Mouse (Mus musculus): ENCODE measurements at regions not wholly inside any gene's neighbourhood (a gene's known extent, or its start where the extent isn't known, plus 50 kb on each side); places are given as distances from the start of the nearest gene placed in this dataset.

DNA sequence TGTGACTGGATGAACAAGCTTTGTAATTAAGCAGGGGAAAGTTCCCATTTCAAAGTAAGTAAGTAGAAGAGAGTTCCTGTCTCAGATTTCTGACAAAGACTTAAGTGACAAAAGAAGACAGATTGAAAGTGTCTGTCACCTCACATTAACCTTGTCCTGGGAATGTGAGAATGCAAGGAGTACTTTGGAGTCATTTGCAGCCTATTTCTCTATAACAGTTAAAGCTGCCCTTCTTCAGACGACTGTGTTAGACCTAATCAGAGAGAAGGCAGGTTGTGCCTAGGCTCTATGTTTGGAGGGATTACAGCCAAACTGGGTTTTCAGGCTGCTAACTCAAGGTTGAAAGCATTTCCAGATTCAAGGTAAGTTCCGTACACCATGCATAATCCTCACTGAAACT lies 446.5 kb downstream of the Pdgfc start:
- ATAC-seq (replicated peaks; ENCODE audit: insufficient number of reproducible peaks, low FRiP score, low TSS enrichment, poor library complexity, severe bottlenecking) = no peak

DNA sequence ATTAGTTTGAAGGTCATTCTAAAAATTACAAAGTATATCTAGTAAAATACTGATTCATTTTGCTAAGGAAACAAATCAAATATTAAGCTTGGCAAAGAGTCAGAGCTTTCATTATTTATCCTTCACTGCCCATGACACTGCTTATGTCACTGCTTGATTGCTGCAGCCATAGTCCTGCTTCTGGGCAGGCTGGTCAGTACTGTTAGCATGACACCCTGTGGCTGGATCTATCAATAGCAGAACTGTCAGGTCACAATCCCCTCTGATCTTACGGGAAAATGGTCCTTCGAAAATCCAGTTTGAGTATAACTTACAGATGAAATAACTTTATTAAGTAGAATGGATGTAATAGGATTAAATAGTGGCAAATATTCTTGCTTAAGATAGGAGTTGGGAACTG lies 447.1 kb downstream of the Pdgfc start:
- ATAC-seq (replicated peaks; ENCODE audit: insufficient number of reproducible peaks, low FRiP score, low TSS enrichment, poor library complexity, severe bottlenecking) = no peak

DNA sequence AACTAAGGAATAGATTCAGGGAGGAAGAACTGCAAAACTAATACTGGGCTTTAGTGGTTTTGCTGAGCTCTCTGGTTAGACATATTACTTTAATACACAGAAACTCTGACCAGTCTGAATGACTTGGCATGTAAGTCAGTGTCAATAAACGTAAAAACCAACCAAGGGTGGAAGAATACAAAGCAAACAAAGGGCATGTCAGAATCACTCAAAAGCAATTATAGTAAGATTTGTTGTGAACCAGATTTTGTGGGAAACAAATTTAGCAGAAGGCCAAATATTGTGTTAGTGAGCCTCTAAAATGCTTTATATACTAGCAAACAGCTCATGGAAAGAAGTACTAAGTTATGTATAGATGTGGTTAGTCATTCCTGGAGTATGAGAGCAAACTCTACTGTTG lies 427.1 kb upstream of the Ctso start:
- ATAC-seq (replicated peaks; ENCODE audit: insufficient number of reproducible peaks, low FRiP score, low TSS enrichment, poor library complexity, severe bottlenecking) = no peak

DNA sequence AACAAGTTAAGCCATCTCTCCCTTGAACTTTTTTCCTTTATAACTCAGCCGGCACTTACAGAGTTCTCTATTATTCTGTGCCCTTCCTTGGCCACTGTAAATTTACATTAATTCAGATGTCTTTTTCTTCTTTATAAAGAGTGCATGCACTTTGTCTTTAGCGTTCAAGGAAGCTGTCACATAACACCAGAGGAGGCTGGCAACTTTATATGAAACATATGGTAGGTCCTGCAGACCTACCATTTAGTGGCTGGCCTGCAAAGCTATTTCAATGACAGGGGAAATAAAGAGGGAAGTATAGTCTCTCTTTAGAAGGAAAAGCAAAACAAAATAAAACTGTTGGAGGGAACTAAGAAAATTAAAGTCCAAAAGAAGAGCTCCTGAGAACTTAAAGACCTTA lies 423.8 kb upstream of the Ctso start:
- no peak for ATAC-seq (replicated peaks; ENCODE audit: insufficient number of reproducible peaks, low FRiP score, low TSS enrichment, poor library complexity, severe bottlenecking)

DNA sequence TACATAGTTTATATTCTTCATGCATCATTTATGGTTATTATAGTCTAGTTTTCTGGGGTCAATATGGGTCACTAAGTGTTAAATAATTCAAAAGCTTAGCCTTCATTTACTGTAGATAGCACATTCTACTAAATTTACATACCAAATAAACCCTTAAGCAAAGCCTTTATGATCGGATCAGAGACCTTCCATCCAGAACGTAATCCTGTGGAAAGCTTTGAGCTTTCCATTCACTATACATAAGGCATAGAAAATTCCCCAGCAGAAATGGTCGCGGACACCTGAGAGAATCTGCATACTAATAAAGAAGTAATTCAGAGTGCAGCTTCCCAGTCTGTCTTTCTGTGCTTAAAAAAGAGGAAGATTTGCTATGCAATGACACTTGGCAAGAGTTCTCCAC lies 410.6 kb upstream of the Ctso start:
- no peak for ATAC-seq (replicated peaks; ENCODE audit: insufficient number of reproducible peaks, low FRiP score, low TSS enrichment, poor library complexity, severe bottlenecking)

DNA sequence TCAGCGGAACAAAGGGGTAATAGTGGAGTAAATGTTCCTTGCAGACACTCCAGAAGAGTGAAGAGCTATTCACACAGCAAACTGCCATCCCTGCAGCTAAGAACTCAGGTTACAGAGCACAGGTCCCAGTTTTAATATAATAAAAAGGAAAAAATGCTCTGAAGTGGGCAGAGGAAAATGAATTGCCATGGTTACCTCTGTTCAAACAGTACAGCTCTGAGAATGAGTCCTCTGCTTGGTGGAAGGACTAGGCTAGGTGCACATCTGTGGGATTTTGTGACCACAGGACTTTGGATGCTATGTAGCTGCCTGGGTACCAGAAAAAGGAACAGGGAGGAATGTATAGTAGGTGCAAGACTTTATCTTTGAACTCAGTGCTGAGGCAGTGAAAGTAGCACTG lies 401.5 kb upstream of the Ctso start:
- ATAC-seq (replicated peaks; ENCODE audit: insufficient number of reproducible peaks, low FRiP score, low TSS enrichment, poor library complexity, severe bottlenecking) = no peak

DNA sequence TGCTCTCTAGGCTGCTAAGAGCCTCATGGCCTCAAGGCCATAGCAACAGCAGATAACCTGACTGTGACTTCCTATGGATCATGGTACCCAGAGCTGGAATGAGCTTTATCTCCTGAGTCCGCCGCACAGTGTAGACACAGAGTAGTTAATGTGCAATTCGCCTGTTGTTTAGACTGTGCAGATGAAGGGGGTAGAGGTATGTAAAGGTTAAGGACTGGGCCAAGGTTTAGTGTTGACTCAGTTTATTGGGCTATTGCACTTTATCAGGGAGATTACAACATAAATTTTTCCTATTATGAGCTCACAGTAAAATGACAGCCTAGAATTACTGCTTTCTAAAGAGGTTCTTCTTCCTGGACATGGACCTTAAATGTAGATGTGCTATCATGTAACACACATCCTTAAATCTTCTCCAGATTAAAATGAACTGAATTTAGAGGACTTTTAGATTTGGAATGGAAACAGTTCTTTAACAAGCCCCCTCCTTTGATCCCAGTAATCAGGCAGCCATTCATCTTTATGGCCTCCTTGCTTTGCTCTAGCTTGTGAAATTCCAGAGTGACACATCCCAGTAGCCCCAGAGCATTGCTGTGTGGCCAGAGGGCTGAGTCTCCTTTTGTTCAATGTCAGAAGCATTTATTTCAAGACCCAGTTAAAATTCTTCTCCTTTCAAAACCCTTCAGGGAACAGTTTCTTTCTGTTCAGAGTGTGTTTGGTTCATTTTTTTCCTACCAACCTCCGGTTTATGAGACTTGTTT lies 396.8 kb upstream of the Ctso start:
- ATAC-seq (replicated peaks; ENCODE audit: insufficient number of reproducible peaks, low FRiP score, low TSS enrichment, poor library complexity, severe bottlenecking) = no peak

DNA sequence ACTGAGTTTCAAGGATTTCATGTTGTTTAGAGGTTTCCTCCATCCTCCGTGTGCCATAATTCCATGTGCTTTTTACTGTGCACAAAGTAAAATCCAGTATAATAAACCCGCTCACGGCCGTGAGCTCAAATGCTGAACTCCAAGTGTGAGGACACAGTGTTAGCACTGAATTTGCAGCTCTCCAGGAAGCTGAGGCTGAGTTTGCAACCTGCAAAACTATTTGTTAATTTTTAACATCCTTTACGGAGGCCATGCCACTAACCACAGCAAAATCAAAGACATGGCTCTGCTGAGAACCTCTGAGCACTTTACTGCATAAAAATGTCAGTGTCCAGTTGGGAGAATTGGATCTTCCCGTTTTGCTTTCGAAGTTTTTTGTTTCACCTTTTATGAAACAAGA lies 377.6 kb upstream of the Ctso start:
- no peak for ATAC-seq (replicated peaks; ENCODE audit: insufficient number of reproducible peaks, low FRiP score, low TSS enrichment, poor library complexity, severe bottlenecking)

DNA sequence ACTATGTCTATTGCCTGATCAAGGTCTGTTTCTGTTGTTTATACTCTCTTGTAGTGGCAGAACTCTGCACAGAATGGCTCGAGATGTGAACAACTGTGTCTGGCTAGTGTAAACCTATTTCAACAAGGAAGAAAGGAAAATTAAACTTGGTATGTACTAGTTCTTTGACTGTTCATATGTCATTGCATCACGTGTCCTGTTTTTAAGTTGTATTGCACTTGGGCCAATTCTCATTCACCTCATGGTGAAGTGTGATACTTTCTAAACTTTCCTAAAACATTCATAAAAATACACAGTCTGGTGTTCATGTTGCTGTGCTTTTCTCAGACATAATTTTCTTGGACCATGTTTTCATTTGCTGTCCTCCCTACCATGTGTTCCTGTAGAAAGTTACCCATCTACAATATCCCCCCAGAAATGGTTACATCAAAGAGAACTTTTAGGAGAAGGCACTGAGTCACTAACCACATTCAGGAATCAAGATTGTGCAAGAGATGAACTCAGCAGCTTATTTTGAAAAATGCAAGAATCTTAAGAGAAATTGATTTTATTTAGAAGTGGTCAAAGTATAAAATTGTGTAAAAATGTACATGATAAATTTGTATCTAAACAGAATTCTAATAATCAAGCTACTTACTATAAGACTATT lies 369.7 kb upstream of the Ctso start:
- no peak for ATAC-seq (replicated peaks; ENCODE audit: insufficient number of reproducible peaks, low FRiP score, low TSS enrichment, poor library complexity, severe bottlenecking)

DNA sequence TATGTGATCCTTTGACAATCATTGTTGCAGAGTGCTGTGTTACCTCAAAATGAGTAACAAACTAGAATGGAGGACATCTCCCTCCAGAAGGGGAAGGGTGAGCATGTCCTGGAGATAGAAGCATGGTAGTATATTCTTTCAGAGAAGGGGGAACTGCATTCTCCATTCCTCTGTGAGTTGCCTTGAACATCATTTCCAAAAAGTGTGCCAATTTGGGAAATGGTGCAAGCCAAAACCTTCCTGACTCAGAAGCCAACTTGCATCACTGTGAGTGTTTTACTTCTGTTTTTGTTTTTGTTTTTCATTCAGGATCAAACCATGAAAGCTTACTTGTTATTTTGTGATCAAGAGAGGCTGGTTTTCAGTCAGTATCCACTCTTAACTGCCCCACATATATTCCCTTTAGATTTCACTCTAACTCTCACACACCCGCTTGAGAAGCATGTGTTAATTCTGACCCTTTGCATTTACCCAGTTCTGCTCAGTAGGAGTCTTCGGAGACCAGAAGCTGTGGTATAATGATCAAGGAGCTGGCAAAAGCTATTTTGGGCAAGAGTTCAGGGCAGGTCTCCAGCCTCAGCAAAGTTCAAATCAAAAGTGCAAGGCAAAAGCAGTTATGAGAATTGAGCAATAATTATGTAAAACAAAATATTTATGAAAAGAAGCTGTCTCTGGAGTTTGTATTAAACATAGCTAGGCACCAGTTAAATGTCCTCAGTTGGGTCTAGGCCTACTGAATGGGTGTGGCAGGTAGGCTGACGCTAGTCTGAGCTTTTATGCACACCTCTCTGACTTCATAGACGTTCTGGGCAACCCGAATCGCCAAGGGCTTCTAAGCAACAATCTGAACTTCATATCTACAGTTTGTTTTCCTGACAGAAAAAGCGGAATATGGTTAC lies 368.3 kb upstream of the Ctso start:
- ATAC-seq (replicated peaks; ENCODE audit: insufficient number of reproducible peaks, low FRiP score, low TSS enrichment, poor library complexity, severe bottlenecking) = no peak

DNA sequence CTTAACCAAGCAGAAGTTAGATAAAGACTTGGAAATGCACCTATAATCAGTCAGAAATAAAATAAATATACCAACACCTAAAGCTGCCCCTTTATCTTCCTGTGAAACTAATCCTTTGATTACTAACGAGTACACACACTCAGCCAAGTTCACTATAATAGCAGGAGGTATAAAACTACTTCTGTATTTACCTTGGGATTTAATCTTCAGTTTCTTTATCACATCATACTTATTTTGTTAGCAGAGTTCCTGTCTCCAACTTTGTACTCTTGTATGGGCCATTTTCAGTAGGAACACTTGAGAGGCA lies 367.7 kb upstream of the Ctso start:
- no peak for ATAC-seq (replicated peaks; ENCODE audit: insufficient number of reproducible peaks, low FRiP score, low TSS enrichment, poor library complexity, severe bottlenecking)

DNA sequence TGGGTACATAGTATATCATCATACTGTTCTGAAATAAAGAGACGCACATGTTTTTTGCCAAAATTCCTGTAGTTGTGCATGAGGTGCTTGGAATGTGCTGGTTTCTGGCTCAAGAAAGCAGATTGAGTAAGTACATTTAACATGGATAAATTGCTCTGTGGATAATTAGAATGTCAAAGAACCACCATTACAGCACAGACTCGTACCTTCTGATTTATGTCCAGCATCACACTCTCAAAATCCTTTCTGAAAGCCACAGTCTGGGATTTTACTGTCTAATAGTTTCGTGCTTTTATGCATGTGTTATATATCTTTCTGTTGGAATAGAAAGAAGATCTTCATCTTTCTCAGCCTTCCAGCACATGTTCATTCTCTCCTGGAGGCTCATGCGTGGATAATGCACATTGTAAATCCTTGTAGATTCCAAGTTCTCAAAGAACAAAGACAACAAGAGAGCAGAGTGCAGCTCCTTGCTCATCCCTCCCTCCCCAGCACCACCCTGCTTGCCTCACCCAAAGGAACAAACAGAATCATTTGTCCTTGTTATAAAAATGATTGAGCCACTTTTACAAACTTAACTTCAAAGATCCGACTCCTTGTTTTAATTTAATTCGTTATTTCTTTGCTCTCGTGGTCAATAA lies 348.9 kb upstream of the Ctso start:
- ATAC-seq (replicated peaks; ENCODE audit: insufficient number of reproducible peaks, low FRiP score, low TSS enrichment, poor library complexity, severe bottlenecking) = no peak

DNA sequence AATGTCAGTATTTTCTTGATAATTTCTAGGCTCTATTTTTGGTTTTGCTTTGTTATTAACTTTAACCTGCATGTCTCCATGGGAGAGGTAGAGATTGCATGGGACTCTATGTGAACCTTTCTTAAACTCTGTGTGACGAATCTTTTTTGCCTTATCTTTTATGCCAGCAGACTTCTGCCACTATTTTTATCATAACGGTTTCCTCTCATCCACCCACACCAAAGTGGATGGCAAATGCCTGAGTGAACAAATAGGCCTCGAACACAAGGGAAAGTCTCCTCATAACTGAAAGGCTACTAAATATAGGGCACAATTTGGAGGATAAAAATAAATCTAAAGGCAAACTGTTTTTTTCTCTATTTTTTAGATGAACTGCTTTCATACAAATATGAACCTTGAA lies 343.3 kb upstream of the Ctso start:
- no peak for ATAC-seq (replicated peaks; ENCODE audit: insufficient number of reproducible peaks, low FRiP score, low TSS enrichment, poor library complexity, severe bottlenecking)

DNA sequence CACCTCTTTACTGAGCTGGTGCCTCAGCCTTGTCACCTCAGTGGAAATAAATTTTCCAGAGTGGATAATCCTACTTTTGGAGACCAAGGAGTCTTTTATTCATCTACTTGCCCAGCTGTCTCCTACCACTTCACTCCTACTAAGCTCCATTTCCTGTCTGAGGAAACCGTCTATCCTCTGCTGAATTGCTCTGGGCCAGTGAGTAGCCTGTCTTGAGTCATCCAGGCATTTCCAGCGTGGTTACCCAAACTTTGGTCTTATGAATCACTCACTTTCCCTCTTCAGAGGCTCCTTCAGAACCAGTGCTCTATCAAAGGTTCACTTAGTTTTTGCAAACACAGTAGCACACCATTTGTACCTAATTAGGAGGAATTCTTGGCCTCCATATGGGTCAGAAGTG lies 303.2 kb upstream of the Ctso start:
- ATAC-seq (replicated peaks; ENCODE audit: insufficient number of reproducible peaks, low FRiP score, low TSS enrichment, poor library complexity, severe bottlenecking) = no peak

DNA sequence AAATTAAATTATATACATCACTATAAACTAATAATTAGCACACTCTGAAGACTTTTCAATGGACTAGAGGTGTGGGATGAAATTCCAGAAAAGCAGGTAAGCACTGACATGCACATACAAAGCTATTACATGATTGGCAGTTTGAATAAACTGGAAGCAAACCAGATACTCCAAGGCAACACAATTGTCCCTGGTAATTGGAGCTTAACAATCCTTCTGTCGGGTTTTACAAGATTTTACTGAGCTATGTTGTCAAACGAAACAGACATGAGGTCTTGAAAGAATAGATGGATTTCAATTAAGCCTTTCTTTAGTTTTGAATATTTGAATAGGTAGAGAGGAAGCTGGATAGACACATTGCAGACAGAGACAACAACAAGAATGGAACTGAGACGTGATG lies 273.9 kb upstream of the Ctso start:
- ATAC-seq (replicated peaks; ENCODE audit: insufficient number of reproducible peaks, low FRiP score, low TSS enrichment, poor library complexity, severe bottlenecking) = no peak

DNA sequence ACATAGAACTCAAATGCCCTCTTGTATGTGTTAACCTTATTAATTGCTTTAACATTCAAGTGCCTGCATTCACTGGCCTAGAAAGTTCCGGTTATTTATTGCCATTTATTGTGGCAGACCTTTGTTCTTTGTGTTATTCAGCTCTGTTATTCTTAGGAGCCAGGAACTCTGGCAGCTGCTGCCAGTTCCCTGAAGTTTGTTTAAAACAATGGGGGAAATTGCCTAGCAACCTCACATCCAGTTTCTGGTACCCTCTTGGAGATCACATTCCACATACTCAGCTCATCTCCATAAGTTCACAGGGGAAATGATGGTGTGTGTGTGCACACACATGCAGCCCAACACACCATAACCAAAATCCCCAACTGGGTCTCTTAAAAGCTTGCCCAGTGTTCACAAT lies 270.8 kb upstream of the Ctso start:
- ATAC-seq (replicated peaks; ENCODE audit: insufficient number of reproducible peaks, low FRiP score, low TSS enrichment, poor library complexity, severe bottlenecking) = no peak

DNA sequence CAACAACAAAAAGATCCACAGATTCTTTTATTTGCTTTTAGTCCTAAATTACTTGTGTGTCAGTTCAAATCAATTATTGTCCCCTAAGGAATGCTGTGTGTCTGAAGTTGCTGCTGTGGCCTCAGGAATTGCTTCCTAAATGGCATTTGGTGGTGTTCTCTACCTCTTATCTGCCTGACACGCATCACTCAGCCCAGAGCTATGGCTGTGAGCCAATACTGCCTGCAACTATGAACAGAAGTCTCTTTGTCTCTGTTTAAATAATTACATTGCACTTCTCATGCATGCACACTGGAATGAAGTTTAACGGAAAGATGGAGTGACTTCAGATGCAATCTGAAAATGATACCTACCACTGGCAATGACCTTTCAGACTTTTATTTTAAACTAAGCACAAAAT lies 266.1 kb upstream of the Ctso start:
- ATAC-seq (replicated peaks; ENCODE audit: insufficient number of reproducible peaks, low FRiP score, low TSS enrichment, poor library complexity, severe bottlenecking) = no peak

DNA sequence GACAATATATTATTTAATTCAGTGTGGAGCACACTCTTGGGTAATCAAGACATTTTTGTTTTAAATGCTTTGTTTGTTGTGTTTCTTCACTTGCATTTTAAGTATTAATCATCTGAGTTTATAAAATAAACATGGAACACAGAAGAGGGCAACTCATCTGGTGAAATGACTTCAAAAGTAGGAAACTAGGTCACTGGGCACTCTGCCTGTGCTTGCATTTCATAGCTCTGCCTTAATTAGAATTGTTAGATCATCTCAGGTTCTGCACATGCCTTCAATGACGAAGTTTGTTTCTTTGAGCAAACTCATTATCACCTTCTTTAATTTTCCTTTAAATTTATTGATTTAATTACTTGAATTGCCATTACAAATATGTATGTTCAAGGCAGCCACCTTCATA lies 255.8 kb upstream of the Ctso start:
- ATAC-seq (replicated peaks; ENCODE audit: insufficient number of reproducible peaks, low FRiP score, low TSS enrichment, poor library complexity, severe bottlenecking) = no peak

DNA sequence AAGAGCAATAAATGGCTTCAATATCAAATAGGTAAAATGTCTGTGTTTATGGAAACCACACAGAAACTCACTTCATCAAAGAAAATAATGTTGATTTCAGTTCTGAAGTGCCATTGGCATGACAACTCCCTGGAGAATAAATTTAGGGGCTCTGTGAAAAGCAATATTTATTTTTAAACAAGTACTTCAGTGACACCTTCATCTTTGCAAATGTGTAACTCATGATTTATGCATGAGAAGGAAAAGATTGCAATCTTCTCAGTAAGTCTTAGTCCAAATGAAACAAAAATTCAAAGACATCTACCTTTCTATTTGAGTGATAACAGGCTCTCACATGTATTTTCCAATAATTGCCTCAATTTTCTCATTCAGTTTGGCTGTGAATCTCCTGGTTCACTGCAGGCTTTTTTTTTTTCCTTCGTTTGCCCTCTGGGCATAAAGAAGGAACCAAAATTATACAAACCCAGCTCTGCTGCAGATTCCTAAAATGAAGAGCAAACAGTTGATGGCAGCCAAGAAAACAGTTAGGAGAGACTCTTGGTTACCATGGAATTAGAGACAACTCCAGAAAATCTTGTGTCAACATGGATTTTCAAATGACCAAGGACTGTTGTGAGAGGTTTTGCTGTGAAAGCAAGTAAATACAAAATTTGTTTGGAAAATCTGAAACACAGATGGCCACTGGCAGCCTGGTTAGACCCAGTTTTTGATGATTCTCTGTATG lies 230.3 kb upstream of the Ctso start:
- no peak for ATAC-seq (replicated peaks; ENCODE audit: insufficient number of reproducible peaks, low FRiP score, low TSS enrichment, poor library complexity, severe bottlenecking)

All from monocyte, adult 5-6 weeks (primary cell).